Mouse (Mus musculus) adrenal gland, adult 2 months (tissue): ENCODE measurements around the gene Cdx4. TPM values are rescaled to one million over a fixed set of nuclear protein-coding genes. Genes with fewer than 3 reads are reported as not detected.

Source experiments
- DNase-seq: peaks from one replicate; pipeline ENCODE4 v3.0.0; 2021
- long read RNA-seq: library from polyadenylated mRNA; stranded (forward); transcript quantifications from one replicate; pipeline ENCODE4 v2.0.0, GENCODE M21; 2021
- polyA plus RNA-seq: library from polyadenylated mRNA; depleted of rRNA; stranded (reverse); fragments of >200 nt; gene quantifications from 2 replicates; pipeline ENCODE4 v1.2.3, GENCODE M21; 2012; rRNA removed
- total RNA-seq, 2 experiments: library from RNA; stranded (reverse); gene quantifications; 2 replicates each; pipeline ENCODE4 v1.2.3; 2021

The Cdx4 gene
- total RNA-seq (not detected), polyA plus RNA-seq (0.04 TPM in 1 of 2 replicates, not detected in the other)
- long read RNA-seq = 0 reads

DNA sequence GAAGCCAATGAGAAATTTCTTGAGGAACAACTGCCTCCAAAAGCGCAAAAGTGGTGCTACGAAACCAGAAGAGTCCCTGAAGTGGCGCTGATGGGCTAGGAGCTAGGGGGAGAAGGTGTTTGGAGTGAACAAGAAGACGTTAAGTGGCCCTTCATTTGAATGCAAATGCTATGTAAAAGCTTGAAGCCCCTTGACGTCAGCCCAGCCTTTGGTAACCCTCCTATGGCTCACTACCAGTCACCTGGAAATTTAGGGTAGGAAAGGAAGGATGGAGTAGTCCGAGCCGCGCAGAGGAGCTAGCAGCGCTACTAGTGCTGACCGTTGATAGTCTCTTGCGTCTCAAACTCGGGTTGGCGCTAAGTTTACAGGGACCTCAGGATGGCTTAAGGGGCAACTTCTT, at the start of gene Cdx4:
TSS of gene Cdx4 (plus strand) at position 253 of the 400 bp plus-strand sequence.
- DNase-seq = no peak

DNA sequence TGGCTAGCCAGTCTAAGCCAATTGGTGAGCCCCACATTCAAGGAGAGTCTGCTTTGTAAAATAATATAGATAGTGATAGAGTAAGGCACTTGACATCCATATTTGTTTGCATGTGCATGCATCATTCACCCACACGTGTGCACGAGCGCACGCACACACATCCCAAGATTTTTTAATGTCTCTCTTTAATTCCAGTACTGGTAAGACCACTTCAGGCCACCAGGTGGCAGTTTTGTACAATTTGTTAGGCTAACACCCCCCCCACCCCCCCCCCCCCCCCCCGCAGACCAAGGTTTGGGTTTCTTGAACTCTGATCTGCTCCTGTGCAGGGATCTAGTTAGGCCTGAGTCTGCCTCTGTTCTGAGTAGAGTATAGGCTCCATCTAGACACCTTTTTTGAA, 46.9 kb upstream of the Cdx4 start:
- no peak for DNase-seq

DNA sequence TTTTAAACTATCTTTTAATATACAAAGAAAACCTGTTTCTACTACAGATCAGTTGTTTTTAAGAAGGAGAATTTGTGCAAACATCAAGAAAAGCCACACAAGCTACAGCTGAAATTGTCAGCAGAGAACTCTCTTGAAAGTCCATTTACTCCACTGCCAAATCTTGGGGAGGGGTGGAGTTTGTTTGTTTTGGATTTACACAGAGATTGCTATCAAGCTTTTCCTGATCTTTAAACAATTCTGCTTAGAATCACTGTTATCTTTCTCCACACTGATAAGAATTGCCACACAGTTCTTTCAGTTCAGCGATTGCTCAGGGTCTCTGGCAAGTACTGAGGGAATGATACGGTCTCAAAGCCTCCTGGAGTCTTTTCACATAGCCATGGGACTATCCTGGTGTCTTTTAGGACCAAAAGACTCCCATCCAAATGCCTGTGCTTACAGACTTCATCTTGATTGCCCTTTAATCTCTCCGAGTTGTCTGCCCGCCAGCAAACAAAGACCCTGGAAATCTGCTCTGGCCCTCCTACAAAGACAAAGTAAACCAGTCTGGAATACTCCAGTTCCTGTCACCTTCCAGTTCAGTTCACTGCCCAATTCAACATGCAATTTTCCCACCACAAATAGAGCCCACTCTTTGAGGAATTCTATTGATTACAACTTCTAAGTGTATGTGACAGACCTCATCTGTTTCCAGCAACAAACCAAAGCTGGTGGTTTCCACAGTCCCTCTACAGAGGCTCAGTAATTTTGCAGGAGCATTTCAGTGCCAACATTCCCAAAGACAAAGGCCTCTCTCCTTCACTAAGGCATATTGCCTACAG, 34.1 kb upstream of the Cdx4 start:
- no peak for DNase-seq

DNA sequence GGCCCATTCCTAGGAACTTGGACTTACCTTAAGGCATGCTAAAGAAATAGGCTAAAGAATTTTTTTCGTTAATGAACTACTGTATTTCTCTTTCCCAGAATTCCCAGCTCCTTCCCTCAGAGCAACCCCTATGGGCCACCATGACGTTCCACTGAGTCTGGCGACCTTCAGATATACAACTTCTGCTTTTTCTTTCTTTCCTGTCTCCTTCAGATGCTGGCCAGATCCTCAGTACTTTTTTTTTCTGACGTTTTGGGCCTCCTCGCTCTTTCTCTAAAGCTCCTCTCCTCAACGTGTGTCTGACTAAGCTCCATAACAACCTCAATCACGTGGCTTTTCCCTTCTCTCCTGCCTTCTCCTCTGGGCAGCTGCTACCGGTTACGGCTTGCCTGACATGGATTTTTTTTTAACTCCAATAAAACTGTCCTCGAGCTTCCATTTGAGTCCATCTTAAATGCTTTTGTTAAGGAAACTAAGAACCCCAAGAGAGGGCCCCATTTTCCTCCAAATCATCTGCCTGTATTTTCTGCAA, 33.3 kb upstream of the Cdx4 start:
- DNase-seq = no peak

DNA sequence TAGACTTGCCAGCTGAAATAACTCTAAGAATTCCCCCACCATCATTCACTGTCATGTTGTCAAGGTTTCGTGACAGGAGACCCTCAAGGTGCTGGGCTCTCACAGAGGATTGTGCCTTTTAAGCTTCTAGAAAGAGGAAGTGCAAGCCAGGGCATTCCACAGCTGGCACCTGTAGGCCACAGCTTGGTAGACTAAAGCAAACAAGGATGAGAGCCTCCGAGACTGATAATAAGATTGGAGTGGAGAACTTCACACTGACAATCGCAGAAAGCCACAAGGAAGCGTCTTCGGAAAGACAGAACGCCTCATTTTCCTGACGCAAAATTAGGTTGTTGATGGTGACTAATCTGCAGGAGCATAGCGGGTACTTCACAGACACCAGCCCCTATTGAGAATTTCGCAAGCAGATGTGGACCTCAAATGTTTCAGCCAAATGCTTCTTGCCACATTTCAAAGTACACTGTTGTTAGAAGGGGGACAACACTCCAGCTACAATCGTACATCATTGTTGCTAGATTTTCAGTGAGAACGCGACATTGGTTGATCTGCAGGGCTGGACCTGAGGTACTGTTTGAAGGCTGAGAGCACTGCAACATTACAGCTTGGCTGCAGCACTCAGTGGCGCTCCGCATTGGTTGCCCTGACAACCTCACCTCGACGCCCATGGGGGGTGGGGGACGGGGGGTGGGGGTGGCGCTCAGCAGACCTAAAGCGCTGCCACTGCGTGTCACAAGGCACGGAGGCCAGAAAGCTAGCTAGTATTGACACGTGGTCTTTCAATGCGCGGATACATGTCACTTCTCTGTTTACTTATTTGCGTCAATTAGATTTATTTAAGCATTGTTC, 32.5 kb upstream of the Cdx4 start:
- peak; percentile 2 for DNase-seq

DNA sequence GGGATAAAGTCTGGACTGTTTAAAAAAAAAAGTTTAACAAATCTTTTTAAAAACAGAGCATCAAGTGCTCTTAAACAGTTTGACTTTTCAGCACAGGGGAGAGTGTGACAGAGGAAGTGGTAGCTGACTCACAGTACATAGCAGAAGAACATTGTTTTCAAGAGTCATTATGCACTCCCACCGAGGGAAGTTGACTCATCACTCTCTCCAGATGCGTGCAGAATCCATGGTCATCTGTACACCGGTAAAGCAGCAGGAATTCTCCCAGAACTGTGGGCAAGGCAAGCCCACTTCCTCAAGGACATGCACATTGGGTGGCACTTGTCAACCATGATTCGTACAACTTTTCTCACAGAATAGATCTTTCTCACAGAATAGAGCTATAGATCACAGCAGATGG, 22.3 kb upstream of the Cdx4 start:
- DNase-seq = no peak

DNA sequence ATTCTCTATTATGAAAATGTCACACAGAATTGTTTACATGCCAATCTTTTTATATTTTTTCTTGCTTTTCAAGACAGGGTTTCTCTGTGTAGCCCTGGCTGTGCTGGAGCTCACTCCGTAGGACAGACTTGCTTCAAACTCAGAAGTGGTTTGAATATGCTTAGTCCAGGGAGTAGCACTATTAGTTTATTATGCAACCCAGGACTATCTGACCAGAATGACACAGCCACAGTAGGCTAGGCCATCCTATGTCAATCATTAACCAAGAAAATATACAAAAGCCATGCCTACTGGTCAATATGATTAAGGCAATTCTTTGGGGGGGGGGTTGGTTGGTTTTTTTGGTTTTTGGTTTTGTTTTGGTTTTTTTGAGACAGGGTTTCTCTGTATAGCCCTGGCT, 12.9 kb upstream of the Cdx4 start:
- no peak for DNase-seq

DNA sequence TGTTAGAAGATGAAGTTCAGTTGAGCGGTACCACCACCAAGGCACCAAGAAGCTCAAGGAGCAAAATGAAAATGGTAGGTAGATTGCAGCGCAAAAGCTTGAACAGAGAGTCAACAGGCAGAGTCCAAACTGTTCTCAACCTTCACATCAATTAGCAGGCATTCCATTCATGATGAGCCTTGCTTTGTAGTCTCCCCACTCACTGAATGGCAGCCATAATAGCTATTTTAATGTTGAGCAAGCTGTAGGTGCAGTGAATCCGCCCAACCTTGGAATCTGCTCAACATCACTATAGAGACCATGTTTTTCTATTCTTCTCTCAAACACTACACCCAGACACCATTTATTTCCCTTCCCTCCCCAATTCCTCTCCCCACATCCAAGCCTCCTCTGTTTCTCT, 9.5 kb upstream of the Cdx4 start:
- DNase-seq = no peak

DNA sequence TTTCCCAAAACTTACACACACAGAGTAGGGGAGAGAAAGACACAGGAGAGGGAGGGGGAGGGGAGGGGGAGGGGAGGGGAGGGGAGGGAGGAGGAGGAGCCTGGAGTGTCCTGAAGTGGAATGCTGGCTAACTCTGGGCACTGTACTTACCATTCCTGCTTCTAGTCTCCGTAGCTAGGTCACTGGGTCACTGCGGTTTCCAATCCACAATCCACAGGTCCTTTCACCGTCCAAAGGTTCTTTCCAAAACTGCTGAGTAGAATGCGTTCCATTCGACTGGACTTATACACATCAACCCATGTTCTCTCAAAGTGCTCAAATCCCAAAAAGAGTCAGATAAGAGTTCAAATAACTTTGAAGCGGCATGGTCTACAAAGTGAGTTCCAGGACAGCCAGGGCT, 7.1 kb upstream of the Cdx4 start:
- DNase-seq = no peak

DNA sequence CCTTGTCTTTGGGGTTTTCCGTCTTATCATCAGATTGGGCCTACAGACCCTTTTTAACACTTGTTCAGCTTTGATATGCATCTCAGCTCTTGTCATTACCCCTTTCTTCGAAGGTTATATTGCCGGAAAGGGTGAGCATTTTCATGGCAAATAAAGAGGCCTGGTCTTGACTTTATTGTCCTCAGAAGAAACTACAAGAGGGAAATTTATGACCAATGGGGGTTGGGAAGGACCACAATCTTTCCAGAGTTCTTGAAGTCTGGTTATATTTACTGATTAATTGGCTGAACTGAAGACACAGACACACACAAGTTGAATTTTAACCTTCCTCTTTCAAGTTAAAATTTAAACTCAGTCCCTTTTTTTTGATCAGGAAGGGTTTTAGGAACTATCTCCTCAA, 4.7 kb downstream of the Cdx4 start:
- DNase-seq = no peak

DNA sequence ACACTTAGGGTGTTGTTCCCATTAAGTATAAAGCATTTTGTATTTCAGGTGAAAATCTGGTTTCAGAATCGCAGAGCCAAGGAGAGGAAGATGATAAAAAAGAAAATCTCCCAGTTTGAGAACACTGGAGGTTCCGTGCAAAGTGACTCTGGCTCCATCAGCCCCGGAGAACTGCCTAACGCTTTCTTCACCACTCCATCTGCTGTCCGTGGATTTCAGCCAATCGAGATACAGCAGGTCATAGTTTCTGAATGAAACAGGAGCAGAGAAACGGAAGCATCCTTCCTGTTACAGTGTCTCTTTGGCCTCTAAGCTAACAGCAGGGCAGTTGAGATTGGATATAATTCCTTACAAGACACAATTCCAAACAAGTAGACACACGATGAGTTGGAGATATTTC, 8.2 kb downstream of the Cdx4 start:
- DNase-seq = no peak

DNA sequence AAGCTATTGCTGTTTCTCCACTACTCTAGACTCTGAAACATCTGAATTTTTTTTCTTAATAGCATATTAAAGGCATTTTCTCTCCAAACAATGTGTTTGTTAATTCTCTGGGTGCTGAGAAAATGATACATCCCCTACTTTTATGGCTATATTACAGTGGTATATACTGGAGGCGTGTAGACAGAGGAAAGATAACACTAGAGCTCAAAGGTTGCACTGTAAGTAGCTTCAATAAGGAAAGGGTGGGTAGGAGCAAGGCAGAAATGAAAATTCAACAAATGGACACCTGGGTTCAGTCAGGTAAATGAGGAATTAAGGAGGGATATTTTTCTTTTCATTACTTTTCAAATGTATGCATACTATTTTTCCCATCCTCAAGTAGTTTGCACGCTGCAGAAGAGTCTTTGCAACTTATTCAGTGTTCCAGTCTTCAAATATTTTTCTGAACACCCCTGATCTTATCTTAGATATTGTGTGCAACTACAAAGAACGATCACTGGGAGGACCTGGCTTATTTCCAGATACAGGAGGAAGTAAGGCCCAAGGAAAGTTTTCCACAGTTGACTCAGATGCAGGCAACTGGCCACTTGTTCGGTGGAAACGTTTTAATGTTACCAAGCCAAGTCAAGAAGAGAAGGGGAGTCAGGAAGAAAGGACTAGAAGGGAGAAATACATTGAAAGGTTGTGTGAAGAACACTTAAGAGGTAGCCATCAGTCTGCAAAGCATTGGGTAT, 10.1 kb downstream of the Cdx4 start:
- DNase-seq = no peak

DNA sequence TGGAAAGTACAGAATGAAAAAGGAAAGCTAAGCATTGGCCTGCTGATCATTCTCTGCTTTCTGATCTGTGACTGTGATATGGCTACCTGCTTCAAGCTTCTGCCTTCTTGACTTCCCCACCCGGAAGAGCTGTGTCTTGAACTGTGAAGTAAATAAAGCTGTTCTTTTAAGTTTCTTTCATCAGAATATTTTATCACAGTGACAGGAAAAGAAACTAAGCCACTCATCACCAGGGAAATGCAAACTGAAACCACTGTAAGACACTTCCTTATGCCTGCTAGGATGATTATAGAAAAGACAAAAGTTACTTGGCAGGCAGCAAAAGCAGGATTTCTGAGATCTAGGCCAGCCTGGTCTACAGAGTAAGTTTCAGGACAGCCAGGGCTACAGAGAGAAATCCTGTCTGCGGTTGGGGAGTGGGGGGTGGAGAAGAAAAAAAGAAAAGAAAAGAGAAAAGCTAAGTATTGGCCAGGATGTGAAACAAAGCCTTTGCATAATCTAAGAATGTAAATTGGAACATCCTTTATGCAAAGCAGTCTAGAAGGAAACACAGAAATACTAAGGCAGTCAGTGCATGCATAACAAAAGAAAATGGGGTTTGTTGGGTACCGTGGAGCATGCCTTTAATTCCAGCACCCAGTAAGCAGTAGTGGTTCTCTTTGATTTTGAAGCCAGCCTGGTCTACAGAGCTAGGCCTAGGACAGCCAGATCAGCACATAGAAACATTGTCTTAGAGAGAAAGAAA, 20.3 kb downstream of the Cdx4 start:
- DNase-seq = no peak

DNA sequence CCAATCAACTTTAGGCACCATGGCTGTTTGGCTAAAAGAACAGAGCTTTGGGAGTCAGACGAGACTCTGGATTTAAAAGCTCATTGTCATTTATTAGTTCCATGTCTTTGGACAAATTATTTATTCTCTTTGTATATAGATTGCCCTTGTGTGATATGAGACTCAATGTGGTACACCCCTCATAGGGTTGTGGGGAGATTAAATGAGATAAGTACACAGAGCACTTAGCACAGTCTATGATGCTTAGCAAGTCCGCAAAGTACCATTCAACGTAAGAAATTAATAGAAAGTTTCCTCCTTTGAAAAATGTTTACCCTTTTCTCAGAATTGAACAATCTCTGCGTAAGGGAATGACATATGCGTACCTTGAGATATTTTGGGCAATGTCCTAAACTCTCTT, 34.6 kb downstream of the Cdx4 start:
- no peak for DNase-seq

DNA sequence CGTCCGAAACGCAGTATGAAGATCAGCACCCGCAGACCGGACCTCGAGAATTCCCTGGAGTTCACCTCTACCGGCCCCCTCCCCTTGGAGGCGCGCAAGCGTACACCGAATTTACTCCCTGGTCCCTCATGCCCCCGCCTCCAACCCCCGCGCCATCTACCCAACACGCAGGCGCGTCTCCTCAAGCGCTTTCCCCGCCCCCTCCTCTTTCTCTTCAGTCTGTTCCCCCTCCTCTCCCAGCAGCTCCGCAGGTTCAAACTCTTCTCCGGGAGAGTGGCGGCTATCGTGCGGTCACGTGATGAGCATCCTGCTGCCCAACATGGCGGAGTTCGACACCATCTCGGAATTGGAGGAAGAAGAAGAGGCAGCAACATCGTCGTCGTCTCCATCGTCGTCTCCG, 35.1 kb downstream of the Cdx4 start, which contains the start of gene Chic1:
TSS of gene Chic1 (plus strand) at position 190 of the 400 bp plus-strand sequence.
- DNase-seq = peak; percentile 81

DNA sequence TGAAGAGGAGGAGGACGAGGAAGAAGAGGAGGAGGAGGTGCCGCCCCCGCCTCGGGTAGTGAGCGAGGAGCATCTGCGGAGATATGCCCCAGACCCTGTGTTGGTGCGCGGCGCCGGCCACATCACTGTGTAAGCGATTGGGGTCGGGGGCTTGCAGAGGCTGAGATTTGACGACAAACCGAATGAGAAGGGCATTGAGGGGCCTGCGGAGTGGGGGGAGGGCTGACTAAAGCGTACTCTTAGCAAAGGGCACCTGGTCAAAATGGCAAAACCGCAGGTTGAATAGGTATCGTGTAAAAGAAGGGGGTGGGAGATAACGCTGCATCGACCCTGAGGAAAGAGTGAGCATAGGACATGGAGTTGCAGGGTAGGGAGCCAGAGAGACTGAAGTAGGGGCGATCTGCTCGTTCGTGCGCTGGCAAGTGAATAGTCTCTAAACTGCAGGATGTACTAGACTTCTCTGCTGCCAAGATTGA, 35.6 kb downstream of the Cdx4 start:
- peak; percentile 6 for DNase-seq

DNA sequence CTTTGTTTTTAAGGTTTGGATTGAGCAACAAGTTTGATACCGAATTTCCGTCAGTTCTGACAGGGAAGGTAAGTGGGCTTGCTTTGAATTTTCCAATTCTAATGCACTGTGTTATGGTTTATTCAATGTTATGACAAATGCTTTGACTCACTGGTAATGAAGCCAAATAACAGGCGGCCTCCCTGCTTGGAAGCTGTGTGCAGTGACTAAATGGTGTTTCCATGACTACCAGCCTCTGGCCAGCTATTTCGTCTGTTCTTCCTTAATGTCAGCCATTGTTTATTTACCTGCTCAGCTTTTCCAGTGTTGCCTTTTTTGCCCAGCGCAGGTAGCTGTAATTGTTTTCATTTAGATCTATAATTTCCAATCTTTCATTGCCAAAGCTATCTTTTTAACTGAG, 45.0 kb downstream of the Cdx4 start:
- peak; percentile 48 for DNase-seq

DNA sequence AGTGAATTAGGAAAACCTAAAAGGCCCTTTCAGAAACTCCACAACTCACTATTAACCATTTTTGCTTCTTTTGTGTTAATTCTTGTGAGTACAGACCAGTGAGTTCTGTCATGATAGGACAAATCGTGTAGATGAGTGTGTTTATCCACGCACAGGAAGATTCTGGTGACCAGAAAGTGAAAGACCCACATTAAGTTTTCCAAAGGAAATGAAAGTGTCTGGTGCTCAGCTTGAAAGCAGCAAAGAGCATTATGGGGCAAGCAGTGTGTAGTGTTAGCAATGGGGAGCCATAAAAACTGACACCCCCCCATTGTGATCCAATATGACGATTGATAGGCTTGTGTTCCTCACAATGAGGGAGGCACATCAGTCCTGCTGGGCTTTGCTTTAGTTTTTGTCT, 47.5 kb downstream of the Cdx4 start:
- no peak for DNase-seq

DNA sequence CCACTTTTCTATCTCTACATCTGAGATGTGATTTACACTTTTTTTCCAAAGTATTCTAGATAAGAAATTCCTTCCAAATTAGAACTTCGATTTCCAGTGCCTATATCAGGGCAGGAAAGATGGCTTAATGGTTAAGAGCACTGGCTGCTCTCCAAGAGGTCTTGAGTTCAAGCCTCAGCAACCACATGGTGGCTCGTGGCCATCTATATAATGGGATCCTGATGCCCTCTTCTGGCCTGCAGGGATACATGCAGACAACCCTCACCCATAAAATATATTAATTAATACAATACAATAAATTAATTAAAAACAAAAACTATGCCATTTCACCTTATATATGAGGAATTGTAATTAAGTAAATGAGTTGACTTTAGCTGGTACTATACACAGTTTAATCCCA, 50.0 kb downstream of the Cdx4 start:
- no peak for DNase-seq

DNA sequence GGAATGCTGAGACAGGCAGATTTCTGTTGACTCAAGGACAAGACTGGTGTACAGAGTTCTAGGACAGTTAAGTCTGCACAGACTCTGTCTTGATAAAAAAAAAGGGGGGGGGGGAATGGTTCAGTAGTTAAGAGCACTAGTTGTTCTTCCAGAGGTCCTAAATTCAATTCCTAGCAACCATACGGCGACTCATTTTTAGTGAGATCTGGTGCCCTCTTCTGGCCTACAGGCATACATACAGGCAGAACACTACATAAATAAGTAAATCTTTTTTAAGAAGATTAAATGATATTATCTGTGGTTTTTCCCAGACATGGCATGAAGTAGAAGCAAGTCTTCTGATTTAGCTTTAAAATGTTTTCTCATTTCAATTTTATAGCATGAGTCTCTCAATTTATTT, 50.4 kb downstream of the Cdx4 start:
- no peak for DNase-seq

DNA sequence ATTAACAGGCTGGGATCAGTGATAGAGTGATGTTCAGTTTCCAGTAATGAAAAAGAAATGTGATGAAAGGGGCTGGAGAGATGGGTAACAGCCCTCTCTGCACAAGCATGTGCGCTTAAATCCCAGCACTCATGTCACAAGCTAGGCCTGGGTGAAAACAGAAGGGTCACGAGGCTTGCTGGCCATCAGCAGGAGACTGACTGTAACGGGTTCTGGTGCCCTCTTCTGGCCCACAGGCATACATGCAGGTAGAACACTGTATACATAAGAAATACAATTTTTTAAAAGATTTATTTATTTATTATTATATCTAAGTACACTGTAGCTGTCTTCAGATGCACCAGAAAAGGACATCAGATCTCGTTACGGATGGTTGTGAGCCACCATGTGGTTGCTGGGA, 53.1 kb downstream of the Cdx4 start:
- DNase-seq = no peak
